Mouse (Mus musculus) testis, postnatal 10 days (tissue): Measurements from ENCODE around the gene Tnfsf12.

Source experiments
- DNase-seq: peaks from one replicate; pipeline ENCODE4 v3.0.0; 2021; ENCODE audit warnings: low spot score

The Tnfsf12 gene

DNA sequence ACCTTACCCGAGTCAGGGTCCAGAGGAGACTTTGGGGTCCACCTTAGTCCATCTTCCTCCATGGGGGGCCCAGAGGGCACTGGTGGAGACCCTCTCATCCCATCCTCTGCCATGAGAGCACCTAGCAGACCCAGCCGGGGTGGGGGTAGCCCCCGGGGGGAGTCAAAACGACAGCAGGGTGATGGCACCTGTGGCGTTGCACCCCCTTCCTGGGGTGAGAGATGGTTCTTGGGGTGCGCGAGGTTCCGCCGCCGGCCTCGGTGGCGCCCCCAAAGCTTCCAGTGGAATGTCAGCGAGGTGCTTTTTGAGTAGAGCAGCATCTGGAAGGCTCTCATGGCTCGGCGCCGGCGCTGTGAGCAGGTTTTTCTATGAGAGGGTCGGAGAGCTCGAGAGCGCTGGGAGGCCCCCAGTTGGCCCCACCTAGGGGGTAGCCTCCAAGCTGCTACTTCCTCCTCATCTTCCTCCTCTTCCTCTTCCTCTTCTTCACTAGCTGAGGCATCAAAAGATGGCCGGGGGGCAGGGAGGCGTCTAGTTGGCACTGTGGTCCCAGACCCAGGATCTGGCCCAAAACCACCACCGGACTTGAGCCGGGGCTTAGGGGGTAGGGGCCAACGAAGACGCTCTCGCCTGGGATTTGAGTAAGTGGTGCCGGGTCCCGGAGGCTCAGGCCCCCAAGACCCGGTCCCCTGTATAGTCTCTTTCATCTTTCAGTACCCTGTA is 15.4 kb downstream of the Tnfsf12 start:
- no peak for DNase-seq

DNA sequence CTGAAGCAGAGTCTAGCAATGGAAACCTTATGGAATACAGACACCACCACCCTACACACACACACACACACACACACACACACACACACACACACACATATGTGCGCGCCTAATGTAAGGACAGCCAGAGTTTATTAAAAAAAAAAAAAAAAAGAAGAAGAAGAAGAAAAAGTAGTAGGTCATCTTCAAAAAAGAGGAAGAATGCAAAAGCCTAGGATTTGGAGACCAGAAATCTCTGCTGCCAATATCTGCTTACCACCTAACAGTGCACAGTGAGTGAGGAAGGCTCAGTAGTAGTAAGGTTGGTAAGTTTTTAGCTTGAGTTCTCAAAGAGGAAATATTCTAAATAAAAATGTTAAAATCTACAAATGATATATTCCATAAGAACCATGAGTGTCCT is 16.5 kb downstream of the Tnfsf12 start:
- DNase-seq: no peak

DNA sequence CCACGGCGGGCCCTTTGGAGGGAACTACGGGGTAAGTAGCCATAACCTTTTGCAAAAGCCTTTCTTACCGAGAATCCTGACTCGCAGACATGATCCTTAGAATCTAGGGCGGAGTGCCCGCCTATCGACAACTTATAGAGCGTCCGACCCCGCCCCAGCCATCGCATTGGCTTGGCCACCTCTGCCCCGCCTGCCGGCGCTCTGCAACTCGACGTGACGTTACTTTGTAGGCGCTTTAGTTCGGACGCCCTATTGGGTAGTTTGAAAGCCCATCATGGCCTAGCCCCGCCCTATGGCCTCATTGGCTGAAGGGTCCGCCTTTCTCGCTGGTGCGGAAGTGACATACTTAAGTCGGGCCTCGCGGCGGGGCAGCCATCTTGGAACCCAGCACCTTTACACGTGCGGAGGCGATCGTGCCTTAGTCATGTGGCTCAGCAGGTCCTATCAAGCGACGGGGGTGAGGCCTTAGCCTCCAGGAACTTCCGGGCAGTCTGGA is 23.4 kb downstream of the Tnfsf12 start, which contains the start of gene Eif4a1:
Gene Eif4a1, minus strand, starts transcription at position 213 of the 496 bp plus-strand sequence.
- peak; percentile 99 for DNase-seq

DNA sequence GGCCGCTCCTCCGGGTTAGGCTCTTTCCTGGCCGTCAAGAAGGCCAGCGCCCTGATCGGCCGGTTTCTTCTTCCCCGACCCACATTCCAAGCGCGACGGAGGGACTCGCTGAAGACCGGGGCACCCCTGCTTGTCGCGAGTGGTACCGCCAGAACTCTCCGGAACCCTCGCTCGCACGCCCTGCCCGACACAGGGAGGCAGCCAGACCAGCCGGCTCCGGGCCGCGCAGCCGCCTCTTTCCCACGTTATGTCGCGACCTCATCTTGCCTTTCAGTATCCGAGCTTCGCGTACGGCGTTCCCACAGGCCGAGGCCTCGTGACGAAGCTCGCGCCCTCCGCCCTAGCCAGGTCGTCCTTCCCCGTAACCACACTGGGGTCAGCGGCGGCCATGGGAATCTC is 23.9 kb downstream of the Tnfsf12 start:
- no peak for DNase-seq

DNA sequence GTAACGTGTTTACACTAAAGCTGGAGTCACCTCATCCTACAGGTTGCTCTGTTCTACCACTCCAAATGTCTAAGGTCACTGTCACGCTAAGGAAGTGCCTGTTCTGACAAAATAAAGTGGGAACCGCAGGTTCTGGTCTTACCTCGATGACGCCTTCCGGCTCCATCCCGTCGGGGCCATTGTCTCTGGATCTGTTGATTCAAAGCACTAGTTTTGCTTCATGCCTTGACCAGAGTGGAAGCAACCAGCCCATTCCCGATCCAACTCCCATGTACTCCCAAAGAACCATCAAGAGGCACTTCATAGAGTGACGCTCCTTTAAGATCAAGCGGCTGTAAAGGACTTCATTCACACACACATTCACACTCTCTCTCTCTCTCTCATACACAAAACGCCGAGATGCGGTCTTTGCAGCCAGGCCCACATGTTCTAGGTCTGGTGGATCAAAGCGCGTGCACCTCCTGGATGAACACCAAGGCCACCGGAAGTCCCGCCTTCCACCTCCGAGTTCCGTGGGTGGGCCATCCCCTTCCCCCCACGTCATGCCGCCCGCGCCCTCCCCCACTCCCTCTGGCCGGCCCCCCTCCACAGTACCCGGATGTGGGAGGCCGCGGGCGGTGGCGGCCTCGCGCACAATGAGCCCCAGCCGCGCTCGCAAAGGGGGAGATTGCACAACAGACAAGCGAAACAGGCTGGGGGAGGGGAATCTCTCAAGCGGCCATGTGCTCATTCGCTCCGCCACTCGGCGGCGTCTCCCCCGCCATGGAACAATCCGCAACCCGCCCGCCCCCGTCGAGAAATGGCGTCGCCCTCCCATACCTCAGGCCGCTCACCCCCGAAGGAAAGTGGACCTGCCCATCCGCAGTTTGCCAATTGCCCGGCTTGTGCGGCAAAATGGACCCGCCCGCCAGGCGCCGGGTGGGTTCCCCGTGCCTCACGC is 24.6 kb downstream of the Tnfsf12 start:
- DNase-seq: peak; percentile 98

DNA sequence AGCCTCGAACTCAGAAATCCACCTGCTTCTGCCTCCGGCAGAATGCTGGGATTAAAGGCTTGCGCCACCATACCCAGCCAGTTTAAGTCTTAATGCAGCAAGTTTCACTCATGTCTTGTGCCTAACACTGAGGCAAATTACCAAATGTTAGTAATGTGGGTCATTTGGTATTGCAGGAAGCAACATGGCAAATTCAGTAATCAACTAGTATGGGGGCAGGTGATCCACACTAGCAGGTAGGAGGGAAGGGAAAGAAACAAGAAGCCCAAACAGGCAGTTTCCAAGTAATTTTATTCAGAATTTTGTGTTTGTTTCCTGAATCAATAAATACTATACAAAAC is 29.0 kb downstream of the Tnfsf12 start:
- DNase-seq: no peak

DNA sequence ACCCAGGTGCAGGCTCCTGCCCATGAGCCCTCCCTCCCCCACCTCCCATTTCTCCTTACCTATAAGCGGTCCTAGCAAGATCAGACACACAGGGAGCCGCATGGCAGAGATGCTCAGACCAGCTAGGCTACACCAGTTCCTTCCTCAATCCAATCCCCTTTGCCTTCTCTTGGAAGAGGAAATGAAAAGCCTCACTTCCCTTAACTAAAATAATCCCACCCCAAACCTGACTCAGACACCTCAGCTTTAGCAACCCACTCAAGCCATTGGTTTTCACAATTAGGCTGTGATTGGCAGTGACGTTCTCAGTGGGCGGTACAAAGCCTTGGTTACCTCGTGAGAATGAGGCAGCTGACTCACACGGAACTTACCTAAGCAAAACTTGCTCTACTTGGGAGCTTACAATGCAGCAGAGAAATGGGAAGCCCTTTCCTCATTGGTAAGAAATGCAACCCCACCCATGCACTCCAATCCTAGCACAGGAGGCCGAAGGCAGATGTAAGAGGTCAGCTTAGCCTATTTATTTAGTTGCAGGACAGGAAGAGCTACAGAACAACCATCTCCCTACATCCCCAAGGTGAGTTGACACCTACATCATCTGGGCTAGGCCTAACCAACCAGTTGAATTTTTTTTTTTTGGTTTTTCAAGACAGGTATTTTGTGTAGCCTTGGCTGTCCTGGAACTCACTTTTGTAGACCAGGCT is 29.5 kb downstream of the Tnfsf12 start, which contains the start of gene Cd68:
Gene Cd68, minus strand, starts transcription at position 193 of the 704 bp plus-strand sequence.
- no peak for DNase-seq

DNA sequence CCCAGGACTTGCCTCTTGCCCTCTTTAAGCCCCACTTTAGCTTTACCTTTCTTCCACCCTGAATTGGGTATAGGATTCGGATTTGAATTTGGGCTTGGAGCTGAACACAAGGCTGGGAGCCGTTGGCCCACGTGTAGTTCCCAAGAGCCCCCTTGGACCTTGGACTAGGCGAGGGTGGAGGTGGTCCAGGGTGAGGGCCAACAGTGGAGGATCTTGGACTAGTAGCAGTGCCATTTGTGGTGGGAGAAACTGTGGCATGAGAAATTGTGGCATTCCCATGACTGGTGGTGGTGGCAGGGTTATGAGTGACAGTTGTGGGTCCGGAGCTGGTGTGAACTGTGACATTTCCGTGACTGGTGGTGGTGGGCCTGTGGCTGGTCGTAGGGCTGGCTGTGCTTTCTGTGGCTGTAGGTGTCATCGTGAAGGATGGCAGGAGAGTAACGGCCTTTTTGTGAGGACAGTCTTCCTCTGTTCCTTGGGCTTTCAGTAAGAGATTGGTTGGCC is 30.1 kb downstream of the Tnfsf12 start:
- no peak for DNase-seq

DNA sequence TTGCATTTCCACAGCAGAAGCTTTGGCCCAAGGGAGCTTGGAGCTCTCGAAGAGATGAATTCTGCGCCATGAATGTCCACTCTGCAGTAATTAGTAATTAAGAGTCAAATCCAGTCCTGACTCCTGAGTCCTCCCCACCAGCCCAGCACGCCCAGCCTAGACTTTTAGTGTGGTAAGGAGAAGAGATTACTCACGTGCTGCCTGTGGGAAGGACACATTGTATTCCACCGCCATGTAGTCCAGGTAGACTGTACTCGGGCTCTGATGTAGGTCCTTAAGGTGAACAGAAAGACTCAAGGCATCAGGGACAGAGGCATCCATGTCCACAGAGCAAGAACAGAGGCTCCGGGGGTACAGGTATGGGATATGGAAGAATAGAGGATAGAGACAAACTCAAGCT is 30.8 kb downstream of the Tnfsf12 start:
- DNase-seq: no peak

DNA sequence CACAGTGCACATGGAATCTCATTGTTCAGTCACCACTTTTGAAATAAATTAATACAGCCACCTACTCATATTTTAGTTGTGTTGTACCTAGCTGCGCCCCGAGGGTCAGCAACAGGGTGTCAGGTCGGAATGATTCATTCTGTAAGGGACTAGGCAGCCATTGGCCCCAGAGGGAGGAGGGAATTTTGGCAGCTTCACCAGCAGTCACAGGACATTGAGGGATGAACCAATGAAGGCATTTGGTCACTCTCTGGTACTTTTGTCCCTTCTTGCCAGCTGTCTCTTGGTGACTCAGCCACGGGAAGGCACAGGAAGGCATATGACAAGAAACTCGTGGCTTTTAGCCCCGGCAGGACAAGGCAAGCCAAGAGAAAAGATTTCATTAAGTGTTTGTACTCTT is 31.9 kb downstream of the Tnfsf12 start:
- no peak for DNase-seq

DNA sequence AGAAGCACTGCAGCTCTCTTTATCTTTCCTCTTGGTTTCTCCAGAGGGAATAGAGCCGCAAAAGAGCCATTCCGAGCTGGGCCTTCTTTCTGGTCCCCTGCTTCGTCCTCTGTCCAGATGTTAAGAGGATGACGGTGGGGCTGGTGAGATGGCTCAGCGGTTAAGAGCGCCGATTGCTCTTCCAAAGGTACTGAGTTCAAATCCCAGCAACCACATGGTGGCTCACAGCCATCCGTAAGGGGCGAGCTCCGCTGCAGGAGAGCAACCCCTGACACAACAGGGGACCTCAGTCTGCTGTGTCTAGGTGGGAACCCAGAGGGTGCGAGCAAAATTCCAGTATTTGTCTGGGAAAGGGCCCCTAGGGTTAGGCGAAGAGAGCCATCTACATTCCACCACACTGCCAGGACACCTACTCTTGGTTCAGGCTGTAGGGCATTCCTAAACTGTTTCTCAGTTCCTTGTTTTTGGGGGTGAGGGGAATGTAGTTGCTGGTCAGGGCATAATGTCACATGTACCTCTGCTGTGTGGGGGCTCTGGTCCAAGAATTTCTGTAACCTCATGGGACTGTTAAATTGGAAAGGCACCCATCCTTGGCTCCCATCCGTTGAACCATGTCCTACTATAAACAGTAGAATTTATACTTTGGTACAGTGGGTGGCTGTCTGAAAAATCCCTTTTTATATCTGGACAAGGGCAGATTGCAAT is 32.5 kb downstream of the Tnfsf12 start:
- DNase-seq: no peak

DNA sequence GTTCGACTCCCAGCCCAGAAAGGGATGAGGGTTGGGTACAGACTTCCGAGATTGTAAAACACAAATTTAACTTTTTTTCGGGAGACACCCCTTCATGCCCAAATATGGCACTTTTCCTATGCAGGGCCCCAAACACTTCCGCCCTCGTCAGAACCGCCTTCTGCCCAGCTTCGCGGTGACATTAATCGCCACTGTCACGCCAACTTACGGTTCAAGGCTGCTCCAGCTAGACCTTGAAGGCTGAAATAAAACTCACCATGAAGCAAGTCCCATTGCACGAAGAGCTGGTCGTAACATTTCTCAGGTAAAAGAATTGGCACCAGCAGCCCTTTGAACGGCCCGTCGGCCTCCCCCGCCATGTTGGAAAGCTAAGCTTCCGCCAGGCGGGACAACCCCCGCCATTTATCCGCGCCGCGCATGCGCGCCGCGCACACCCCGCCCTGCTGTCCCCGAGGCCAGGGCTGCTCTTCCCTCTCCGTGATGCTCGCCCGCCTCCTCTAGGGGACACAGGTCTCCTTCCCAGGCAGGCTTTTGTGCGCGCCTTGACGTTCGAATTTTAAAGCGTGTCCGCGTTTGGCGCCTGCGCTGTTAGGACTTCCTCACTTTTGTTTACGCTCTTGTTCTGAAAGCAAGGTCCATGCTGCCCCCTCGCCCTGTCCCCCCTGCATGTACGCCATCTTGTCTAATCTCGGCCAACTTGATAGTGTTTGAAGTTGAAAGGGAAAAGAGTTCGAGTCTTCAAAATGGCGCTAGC is 33.3 kb downstream of the Tnfsf12 start, which contains the start of gene Mpdu1:
Gene Mpdu1, minus strand, starts transcription at position 430 of the 754 bp plus-strand sequence.
- peak; percentile 92 for DNase-seq

DNA sequence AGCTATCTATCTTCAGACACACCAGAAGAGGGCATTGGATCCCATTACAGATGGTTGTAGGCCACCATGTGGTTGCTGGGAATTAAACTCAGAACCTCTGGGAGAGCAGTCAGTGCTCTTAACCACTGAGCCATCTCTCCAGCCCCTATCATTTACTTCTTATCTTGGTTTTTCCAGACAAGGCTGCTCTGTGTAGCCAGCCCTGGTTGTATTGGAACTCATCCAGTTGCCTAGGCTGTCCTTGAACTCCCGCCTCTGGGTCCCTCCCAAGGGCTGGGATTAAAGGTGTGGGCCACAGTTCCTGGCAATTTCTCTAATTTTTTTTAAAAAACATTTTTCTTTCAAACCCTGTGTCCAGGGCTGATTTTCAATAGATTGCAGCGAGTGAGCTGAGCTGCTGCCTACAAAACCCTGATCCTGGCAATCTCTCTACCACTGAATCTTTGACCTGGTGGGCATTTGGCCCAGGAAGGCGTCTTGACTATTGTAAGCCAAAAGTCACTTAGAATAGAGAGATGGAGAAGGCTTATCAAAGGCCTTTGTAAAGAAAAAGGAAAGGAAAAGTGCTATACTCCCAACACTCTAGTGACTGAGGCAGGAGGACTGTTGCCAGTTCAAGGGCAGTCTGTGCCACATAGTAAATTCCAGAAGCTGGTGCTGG is 34.3 kb downstream of the Tnfsf12 start:
- peak; percentile 60 for DNase-seq

DNA sequence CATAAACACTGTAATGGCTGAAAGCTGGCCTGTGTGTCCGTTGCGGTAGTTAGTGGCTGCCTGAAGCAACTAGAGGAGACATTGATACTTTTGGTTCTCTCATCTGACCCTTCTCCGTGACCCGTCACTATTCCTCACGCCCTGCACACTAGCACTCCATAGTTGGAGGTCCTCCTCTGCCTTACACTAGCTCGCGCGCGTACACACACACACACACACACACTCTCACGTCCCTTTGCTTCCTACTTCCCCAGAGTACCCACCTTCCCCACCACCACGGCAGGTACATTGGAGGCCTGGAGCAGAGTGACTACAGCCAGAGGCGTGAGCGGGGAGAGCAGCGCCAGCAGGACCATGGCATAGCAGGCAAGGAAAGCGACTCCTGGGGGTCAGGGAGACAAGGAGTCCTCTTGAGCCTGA is 38.2 kb downstream of the Tnfsf12 start:
- DNase-seq: no peak

DNA sequence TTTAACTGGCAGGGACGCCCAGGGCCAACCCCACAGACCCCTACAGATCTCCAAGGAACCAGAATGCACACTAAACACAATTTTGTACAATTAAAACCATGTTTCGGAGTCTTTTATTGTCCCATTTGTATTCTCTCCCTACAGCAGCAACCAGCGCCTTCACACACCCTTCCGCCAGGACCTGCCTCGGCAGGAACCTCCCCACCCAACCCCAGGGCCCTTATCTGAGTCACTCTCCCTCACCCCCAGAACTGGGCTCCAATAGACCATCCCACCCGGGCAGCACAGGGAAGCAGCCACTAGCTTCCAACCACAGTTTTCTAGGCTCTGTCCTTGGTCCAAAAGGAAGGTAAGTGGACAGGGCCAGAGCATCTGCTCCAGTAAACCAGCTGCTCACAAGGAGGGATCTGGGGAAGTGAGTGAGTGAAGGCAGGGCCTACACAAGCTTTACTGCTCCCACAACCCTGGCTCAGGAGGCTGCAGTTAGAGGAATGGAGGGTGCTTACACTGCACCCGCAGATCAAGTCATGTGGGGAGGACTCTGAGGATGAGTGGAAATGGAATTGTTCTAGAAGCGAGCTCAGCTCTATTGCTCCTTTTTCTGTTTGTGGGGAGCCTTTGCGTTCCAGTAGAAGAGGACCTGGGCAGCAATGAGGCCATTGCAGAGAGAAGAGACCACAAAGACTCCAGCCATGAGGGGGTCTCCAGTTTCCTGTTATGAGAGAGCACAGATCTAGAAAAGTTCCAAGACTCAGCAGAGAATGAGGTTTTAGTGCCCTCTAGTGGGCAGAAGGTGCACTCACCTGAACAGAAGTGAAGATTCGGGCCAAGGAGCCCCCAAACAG is 38.8 kb downstream of the Tnfsf12 start:
- DNase-seq: peak; percentile 63

DNA sequence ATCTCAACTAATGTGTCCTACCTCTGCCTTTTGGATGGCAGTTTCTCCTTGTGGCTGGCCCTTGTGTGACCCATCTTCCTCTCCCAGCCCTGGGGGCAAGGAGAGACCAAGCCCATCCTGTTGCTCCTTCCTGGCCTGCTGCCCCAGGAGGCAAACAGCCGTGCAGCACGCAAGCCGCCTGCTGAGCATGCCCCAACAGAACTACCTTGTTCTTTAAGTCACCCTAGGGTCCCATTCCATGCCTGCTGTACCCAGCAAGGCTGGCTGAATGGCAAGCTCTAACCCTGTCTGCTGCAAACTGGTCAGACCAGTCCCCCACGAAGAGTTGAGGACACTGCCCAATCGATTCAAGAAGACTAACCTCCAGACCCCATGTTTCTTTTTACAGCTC is 39.6 kb downstream of the Tnfsf12 start:
- DNase-seq: no peak

DNA sequence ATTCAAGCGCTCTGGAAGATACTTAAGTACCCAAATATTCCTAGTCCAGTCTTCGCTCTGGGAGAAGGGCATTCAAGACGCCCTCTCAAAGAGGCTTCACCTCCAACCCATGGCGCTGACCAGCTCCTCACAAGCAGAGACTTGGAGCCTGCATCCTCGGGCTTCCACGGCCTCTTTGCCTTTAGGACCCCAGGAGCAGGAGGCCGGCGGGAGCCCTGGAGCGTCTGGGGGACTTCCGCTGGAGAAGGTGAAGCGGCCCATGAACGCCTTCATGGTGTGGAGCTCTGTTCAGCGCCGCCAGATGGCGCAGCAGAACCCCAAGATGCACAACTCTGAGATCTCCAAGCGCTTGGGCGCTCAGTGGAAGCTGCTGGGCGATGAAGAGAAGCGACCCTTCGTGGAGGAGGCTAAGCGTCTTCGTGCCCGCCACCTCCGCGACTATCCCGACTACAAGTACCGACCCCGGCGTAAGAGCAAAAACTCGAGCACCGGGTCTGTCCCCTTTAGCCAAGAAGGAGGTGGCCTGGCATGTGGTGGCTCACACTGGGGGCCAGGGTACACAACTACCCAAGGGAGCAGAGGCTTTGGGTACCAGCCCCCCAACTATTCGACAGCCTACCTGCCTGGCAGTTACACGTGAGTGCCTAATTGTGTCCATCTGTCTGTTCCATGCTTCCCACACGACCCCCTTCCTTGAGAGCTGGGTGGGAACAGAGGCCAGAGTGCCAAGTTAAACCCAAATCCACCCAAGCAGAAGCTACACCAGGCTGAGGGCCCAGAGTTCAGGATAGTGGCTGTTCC is 40.2 kb downstream of the Tnfsf12 start, which contains the start of gene Sox15:
Gene Sox15, plus strand, starts transcription at position 51 of the 801 bp plus-strand sequence.
- peak; percentile 83 for DNase-seq

DNA sequence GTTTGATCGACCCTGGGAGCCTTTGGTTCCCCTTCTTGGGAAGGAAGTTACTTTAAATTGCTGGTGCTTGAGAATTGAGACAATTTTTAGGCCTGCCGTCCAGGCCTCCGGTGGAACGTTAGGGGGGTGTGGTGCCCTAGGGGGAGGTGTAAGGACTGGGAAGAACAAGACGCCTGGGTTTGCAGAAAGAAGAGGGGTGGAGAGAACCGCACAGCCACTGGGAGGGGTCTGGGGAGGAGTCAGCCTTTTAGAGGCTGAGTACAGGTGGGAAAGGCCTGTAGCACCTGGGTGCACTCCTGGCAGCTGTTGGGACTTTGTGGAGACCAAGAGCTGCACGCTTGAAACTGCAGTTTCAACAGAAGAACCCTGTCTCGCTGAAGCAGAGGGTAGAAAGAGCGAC is 40.9 kb downstream of the Tnfsf12 start:
- no peak for DNase-seq
